Mouse (Mus musculus): Measurements from ENCODE around the gene Evc2. TPM values are rescaled to one million over a fixed set of nuclear protein-coding genes. Genes with fewer than 3 reads are reported as not detected.
A peak's percentile ranks its signal among the peaks of the same experiment; 100 is the strongest.

The Evc2 gene
- 2.8 and 3.4 TPM in 2 replicates for polyA plus RNA-seq (2012; rRNA removed)

DNA sequence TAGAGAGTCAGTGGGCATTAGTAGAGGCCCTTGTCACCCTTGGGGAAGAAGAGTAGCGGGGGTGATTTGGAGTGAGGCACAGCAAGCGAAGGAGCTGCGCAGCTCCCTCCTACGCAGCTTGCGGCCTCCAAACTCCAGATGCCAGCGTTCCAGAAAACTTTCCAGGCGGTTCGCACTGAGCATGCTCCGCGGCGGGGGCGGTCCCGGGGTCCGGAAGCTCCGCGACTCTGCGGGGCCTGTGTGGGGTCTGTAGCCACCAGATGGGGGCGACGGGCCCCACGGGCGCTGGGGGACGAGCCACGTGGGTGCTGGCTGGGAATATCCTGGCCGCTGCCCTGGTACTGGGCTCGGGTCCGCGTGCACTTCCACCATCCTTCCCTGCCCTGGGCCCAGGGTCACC is at the start of gene Evc2:
TSS of gene Evc2 (plus strand) at position 212 of the 400 bp plus-strand sequence.
- TF ChIP-seq CTCF (IDR thresholded peaks at IDR 0.05; ENCODE audit: extremely low read depth, insufficient read depth, insufficient read length, insufficient replicate concordance) = no peak
- TF ChIP-seq POLR2A (IDR thresholded peaks at IDR 0.05; ENCODE audit: low read depth, low read length) = no peak
- peak within 1 kb of the TSS; percentile 19; the same call in 1 of the 2 replicates for H3K4me3 ChIP-seq (ENCODE audit: extremely low read depth, insufficient read depth, insufficient read length)
- 6% methylated on average over 27 of the region's 27 CpGs for WGBS
- no peak within 1 kb of the TSS for H3K27ac ChIP-seq (ENCODE audit: insufficient read depth, low read length)
- H3K4me1 ChIP-seq (ENCODE audit: control insufficient read depth, insufficient read depth, insufficient read length) = no peaks in the 10 kb centered on the region; the same call in 1 of the 2 replicates
- 0 out of 2 replicates have a peak, but pooled peaks cover 2% of the 10 kb centered on the region for H3K27me3 ChIP-seq (ENCODE audit: control insufficient read depth, insufficient read depth, low read length)
- no peak for DNase-seq (ENCODE audit: low read depth in 1 of 2, low spot score in 2 of 2)
- H3K36me3 ChIP-seq (ENCODE audit: control insufficient read depth, insufficient read depth, low read length) = no peaks in the 10 kb centered on the region

DNA sequence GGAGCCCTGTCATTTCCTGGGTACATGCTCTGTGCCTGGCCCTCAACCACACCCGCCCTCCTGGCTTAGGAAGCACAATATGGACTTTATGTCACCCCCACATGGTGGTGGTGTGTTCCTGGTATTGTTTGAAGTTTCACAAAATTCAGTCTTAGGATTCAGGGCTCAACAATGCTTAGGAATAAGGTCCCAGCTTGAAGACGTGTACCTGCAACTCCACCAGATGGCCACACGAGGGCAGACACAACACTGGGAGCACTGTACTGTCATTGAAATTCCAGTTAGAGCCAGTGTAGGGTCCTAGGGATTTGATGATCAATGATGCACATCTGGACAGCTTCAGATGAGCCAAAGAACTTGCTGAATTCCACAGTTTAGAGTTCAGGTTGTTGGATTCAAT is 49.1 kb upstream of the Evc2 start:
- WGBS = 21% methylated on average over 3 of the region's 3 CpGs
- TF ChIP-seq CTCF (IDR thresholded peaks at IDR 0.05; ENCODE audit: extremely low read depth, insufficient read depth, insufficient read length, insufficient replicate concordance) = peak; percentile 50; the same call in 1 of the 2 replicates
- TF ChIP-seq POLR2A (IDR thresholded peaks at IDR 0.05; ENCODE audit: low read depth, low read length) = no peak
- H3K36me3 ChIP-seq (ENCODE audit: control insufficient read depth, insufficient read depth, low read length) = no peaks in the 10 kb centered on the region
- no peaks in the 10 kb centered on the region for H3K27me3 ChIP-seq (ENCODE audit: control insufficient read depth, insufficient read depth, low read length)
- no peak overlapping the region for H3K4me3 ChIP-seq (ENCODE audit: extremely low read depth, insufficient read depth, insufficient read length)
- no peaks in the 10 kb centered on the region for H3K4me1 ChIP-seq (ENCODE audit: control insufficient read depth, insufficient read depth, insufficient read length)
- no peak overlapping the region for H3K27ac ChIP-seq (ENCODE audit: insufficient read depth, low read length)
- DNase-seq (ENCODE audit: low read depth in 1 of 2, low spot score in 2 of 2) = no peak

- Histone ChIP-seq H3K4me1 (ENCODE audit: control insufficient read depth, insufficient read depth, insufficient read length) (no peaks in the 10 kb centered on the region), H3K4me3 (ENCODE audit: extremely low read depth, insufficient read depth, insufficient read length) (no peak overlapping the region), H3K36me3 (ENCODE audit: control insufficient read depth, insufficient read depth, low read length) (no peaks in the 10 kb centered on the region), H3K27me3 (ENCODE audit: control insufficient read depth, insufficient read depth, low read length) (no peaks in the 10 kb centered on the region), H3K27ac (ENCODE audit: insufficient read depth, low read length) (no peak overlapping the region)
- DNase-seq (ENCODE audit: low read depth in 1 of 2, low spot score in 2 of 2) = no peak
- 63% methylated on average over 9 of the region's 9 CpGs for WGBS
- TF ChIP-seq CTCF (IDR thresholded peaks at IDR 0.05; ENCODE audit: extremely low read depth, insufficient read depth, insufficient read length, insufficient replicate concordance) = peak; percentile 52; the same call in 1 of the 2 replicates
- no peak for TF ChIP-seq POLR2A (IDR thresholded peaks at IDR 0.05; ENCODE audit: low read depth, low read length)
Measured at GRCm38 (mm10) chr5:37290983-37291382, 47.3 kb upstream of the Evc2 start.

- no peak for DNase-seq (ENCODE audit: low read depth in 1 of 2, low spot score in 2 of 2)
- no peaks in the 10 kb centered on the region for H3K4me1 ChIP-seq (ENCODE audit: control insufficient read depth, insufficient read depth, insufficient read length)
- 66% methylated on average over 10 of the region's 10 CpGs for WGBS
- H3K27me3 ChIP-seq (ENCODE audit: control insufficient read depth, insufficient read depth, low read length) = no peaks in the 10 kb centered on the region
- no peak overlapping the region for H3K27ac ChIP-seq (ENCODE audit: insufficient read depth, low read length)
- no peak overlapping the region for H3K4me3 ChIP-seq (ENCODE audit: extremely low read depth, insufficient read depth, insufficient read length)
- H3K36me3 ChIP-seq (ENCODE audit: control insufficient read depth, insufficient read depth, low read length) = no peaks in the 10 kb centered on the region
- TF ChIP-seq CTCF (IDR thresholded peaks at IDR 0.05; ENCODE audit: extremely low read depth, insufficient read depth, insufficient read length, insufficient replicate concordance) (no peak), POLR2A (IDR thresholded peaks at IDR 0.05; ENCODE audit: low read depth, low read length) (no peak)
Measured at GRCm38 (mm10) chr5:37296717-37297116, 41.6 kb upstream of the Evc2 start.

- no peak overlapping the region for H3K4me3 ChIP-seq (ENCODE audit: extremely low read depth, insufficient read depth, insufficient read length)
- peak; percentile 51; the same call in 1 of the 2 replicates for TF ChIP-seq CTCF (IDR thresholded peaks at IDR 0.05; ENCODE audit: extremely low read depth, insufficient read depth, insufficient read length, insufficient replicate concordance)
- TF ChIP-seq POLR2A (IDR thresholded peaks at IDR 0.05; ENCODE audit: low read depth, low read length) = no peak
- H3K27me3 ChIP-seq (ENCODE audit: control insufficient read depth, insufficient read depth, low read length) = no peaks in the 10 kb centered on the region
- no peaks in the 10 kb centered on the region for H3K36me3 ChIP-seq (ENCODE audit: control insufficient read depth, insufficient read depth, low read length)
- no peak overlapping the region for H3K27ac ChIP-seq (ENCODE audit: insufficient read depth, low read length)
- WGBS = 26% methylated on average over 7 of the region's 7 CpGs
- DNase-seq (ENCODE audit: low read depth in 1 of 2, low spot score in 2 of 2) = no peak
- H3K4me1 ChIP-seq (ENCODE audit: control insufficient read depth, insufficient read depth, insufficient read length) = no peaks in the 10 kb centered on the region
Measured at GRCm38 (mm10) chr5:37298370-37298769, 39.9 kb upstream of the Evc2 start.

GRCm38 (mm10) chr5:37310026-37310425 is 28.3 kb upstream of the Evc2 start:
- Histone ChIP-seq H3K27ac (ENCODE audit: insufficient read depth, low read length) (no peak overlapping the region), H3K4me3 (ENCODE audit: extremely low read depth, insufficient read depth, insufficient read length) (no peak overlapping the region), H3K27me3 (ENCODE audit: control insufficient read depth, insufficient read depth, low read length) (no peaks in the 10 kb centered on the region), H3K4me1 (ENCODE audit: control insufficient read depth, insufficient read depth, insufficient read length) (no peaks in the 10 kb centered on the region), H3K36me3 (ENCODE audit: control insufficient read depth, insufficient read depth, low read length) (no peaks in the 10 kb centered on the region)
- TF ChIP-seq POLR2A (IDR thresholded peaks at IDR 0.05; ENCODE audit: low read depth, low read length) = no peak
- no peak for TF ChIP-seq CTCF (IDR thresholded peaks at IDR 0.05; ENCODE audit: extremely low read depth, insufficient read depth, insufficient read length, insufficient replicate concordance)
- no peak for DNase-seq (ENCODE audit: low read depth in 1 of 2, low spot score in 2 of 2)
- 89% methylated on average over 9 of the region's 9 CpGs for WGBS

DNA sequence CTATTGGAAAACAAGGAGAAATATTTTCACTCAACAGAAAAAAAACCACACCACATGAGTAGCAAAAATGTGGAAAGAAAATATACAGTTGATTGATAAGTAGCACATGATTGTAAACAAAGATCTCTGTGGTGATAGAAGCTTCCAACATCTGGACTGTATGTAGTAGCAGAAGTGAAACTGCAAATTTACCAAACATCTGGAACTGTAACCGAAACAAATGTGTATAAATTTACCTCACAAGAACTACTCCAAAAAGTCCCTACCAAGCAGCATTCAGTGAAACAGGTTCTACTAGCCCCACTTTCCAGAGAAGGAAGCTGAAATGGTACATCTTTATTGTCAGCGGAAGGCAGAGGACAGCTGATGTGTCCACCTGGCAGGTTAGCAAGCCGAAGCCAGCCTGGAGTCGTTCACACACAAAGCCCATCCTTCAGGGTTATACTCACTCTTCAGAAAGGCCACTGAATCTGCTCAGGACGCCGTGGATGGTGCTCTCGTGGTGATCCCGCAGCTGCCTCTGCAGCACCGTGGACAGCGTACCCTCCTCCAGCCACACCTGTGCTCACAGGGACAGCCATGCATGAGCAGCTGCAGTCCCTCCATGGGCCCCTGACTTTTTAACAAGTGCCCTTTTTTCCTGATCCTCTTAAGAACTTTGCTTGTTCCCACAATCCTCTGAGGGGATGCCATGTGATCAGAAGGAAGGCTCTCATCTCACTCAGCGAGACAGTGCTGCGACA is 25.1 kb upstream of the Evc2 start:
- 82% methylated on average over 12 of the region's 12 CpGs for WGBS

More for the DNA sequence above, 25.1 kb upstream of the Evc2 start:
- H3K4me3 ChIP-seq (ENCODE audit: extremely low read depth, insufficient read depth, insufficient read length) = no peak overlapping the region
- H3K4me1 ChIP-seq (ENCODE audit: control insufficient read depth, insufficient read depth, insufficient read length) = no peaks in the 10 kb centered on the region
- no peak for TF ChIP-seq CTCF (IDR thresholded peaks at IDR 0.05; ENCODE audit: extremely low read depth, insufficient read depth, insufficient read length, insufficient replicate concordance)
- no peak for TF ChIP-seq POLR2A (IDR thresholded peaks at IDR 0.05; ENCODE audit: low read depth, low read length)
- no peak overlapping the region for H3K27ac ChIP-seq (ENCODE audit: insufficient read depth, low read length)
- H3K36me3 ChIP-seq (ENCODE audit: control insufficient read depth, insufficient read depth, low read length) = no peaks in the 10 kb centered on the region
- DNase-seq (ENCODE audit: low read depth in 1 of 2, low spot score in 2 of 2) = no peak
- no peaks in the 10 kb centered on the region for H3K27me3 ChIP-seq (ENCODE audit: control insufficient read depth, insufficient read depth, low read length)

Data from spleen, adult 2 months (tissue).